Mouse (Mus musculus) C2C12 (cell line): ENCODE measurements around the gene Rufy1. TPM values are rescaled to one million over a fixed set of nuclear protein-coding genes. Genes with fewer than 3 reads are reported as not detected.
A peak's percentile ranks its signal among the peaks of the same experiment; 100 is the strongest.
"Not testable (repeated sequence)": the region's sequence is repeated elsewhere in the genome, so short reads cannot be mapped to it uniquely, and the experiment has no call there.

Source experiments
- H3K27me3 ChIP-seq: one replicate; pipeline ENCODE4 v1.6.1; 2011; ENCODE audit not compliant: control insufficient read depth, insufficient read depth, insufficient read length
- H3K36me3 ChIP-seq: one replicate; pipeline ENCODE4 v1.6.1; 2011; ENCODE audit not compliant: control insufficient read depth, insufficient read depth
- H3K4me3 ChIP-seq: one replicate; pipeline ENCODE4 v1.5.1; 2011; ENCODE audit warnings: mild to moderate bottlenecking, control low read depth; ENCODE audit not compliant: poor library complexity, insufficient read depth, severe bottlenecking
- H3K79me2 ChIP-seq: one replicate; pipeline ENCODE4 v1.6.1; 2011; ENCODE audit not compliant: control insufficient read depth, insufficient read depth
- H3K79me3 ChIP-seq: one replicate; pipeline ENCODE4 v1.6.1; 2011; ENCODE audit warnings: low read depth, control low read depth
- H3ac ChIP-seq: one replicate; pipeline ENCODE3; 2011; ENCODE audit warnings: low read depth; ENCODE audit not compliant: control insufficient read depth, insufficient read length
- CEBPB ChIP-seq: IDR thresholded peaks from one replicate; pipeline ENCODE4 v1.6.1; 2011; ENCODE audit warnings: low read depth, mild to moderate bottlenecking, control low read depth, moderate library complexity
- CTCF ChIP-seq: IDR thresholded peaks from one replicate; pipeline ENCODE4 v1.5.1; 2011; ENCODE audit not compliant: control insufficient read depth, insufficient read depth, insufficient read length
- FOSL1 ChIP-seq: IDR thresholded peaks from one replicate; pipeline ENCODE4 v1.8.0; 2011; ENCODE audit warnings: mild to moderate bottlenecking, low read length; ENCODE audit not compliant: poor library complexity, insufficient read depth, severe bottlenecking
- MAX ChIP-seq: IDR thresholded peaks from one replicate; pipeline ENCODE4 v1.6.1; 2011; ENCODE audit warnings: mild to moderate bottlenecking, control low read depth
- MYOD1 ChIP-seq: IDR thresholded peaks from one replicate; pipeline ENCODE4 v1.6.1; 2011; ENCODE audit warnings: low read depth; ENCODE audit not compliant: control insufficient read depth, insufficient read length
- MYOG ChIP-seq: IDR thresholded peaks from one replicate; pipeline ENCODE4 v1.6.1; 2011; ENCODE audit not compliant: control insufficient read depth, insufficient read length; ENCODE audit errors: extremely low read depth
- USF1 ChIP-seq: IDR thresholded peaks from one replicate; pipeline ENCODE4 v1.6.1; 2011; ENCODE audit warnings: low read depth, mild to moderate bottlenecking, control low read depth, moderate library complexity
- polyA plus RNA-seq: library from polyadenylated mRNA; unstranded; fragments of >200 nt; fragmentation: generic; extraction: Trizol; gene quantifications from one replicate; pipeline ENCODE4 v1.2.1, GENCODE M21; 2012; ENCODE audit warnings: missing spikeins

The Rufy1 gene
- polyA plus RNA-seq, 1 experiment, result 11.1 TPM

DNA sequence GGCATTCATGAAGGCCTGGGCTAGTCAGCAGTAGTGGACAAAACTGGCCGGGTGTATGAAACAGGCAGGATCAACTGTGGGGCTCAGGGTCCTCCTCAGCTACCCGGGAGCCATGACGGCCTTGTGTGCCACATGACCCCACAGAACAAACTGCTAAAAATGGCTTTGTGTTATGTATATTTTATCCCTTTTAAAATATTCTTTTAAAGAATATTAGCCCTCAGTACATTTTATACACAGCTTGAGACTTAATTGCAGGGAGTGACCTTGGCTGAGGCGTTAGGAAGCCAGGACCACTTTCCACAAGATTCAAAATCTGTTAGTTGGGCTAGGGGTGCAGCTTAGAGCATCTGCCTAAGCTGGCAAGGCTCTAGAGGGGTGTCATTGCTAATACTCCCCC lies 60.0 kb downstream of the Rufy1 start:
- Histone ChIP-seq H3K79me2 (no peaks in the 10 kb centered on the region), H3ac (no peak overlapping the region), H3K36me3 (no peaks in the 10 kb centered on the region), H3K79me3 (no peaks in the 10 kb centered on the region), H3K4me3 (no peak overlapping the region), H3K27me3 (no peaks in the 10 kb centered on the region)
- no peak for TF ChIP-seq MYOG
- no peak for TF ChIP-seq USF1
- no peak for TF ChIP-seq MAX
- TF ChIP-seq CTCF, result no peak
- no peak for TF ChIP-seq MYOD1
- TF ChIP-seq FOSL1, result no peak
- TF ChIP-seq CEBPB, result no peak

DNA sequence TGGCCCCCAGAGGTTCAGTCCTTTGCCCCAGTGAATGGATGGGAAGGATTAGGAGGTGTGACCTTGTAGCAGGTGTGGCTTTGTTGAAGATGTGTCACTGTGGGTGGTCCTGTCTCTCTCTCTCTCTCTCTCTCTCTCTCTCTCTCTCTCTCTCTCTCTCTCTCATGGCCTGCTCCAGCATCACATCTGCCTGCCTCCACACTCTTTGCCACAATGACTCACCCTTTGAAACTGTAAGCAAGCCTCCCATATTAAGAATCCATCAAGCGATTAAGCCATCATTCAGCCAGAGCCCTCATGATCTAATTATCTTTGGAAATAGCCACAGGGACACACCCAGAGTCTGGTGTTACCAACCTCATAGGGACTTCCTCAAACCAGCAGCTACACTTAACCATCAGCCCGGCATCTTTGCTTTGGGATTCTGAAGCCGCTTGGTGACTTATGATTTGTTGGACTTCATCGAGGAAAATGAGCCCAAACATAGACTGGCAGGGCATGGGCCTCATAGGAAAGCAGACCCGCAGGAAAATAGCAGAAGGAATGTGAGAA lies 61.5 kb downstream of the Rufy1 start:
- Histone ChIP-seq H3ac (no peak overlapping the region), H3K79me3 (no peaks in the 10 kb centered on the region), H3K27me3 (no peaks in the 10 kb centered on the region), H3K4me3 (no peak overlapping the region), H3K79me2 (no peaks in the 10 kb centered on the region), H3K36me3 (no peaks in the 10 kb centered on the region)
- no peak for TF ChIP-seq MYOG
- TF ChIP-seq CEBPB, result no peak
- no peak for TF ChIP-seq CTCF
- TF ChIP-seq MYOD1, result peak; percentile 55
- no peak for TF ChIP-seq USF1
- TF ChIP-seq FOSL1, result peak; percentile 53
- TF ChIP-seq MAX, result peak; percentile 45

DNA sequence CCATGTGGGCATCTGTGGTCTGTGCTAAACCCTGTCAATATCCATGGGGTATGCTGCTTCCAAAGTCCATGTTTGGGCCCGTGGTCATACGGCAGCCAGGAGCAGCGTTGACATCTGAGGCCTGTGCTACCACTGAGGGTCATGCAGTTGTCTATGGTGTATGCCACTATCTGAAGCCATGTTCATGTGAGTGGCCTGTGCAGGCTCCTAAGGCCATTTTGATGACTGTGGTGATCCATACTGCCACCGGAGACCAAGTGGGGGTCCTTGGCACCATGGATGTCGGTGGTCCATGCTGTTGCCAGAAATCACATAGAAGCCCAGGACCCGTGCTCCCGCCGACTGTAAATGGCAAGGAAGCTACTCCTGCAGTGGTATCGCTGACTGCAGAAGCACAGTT lies 63.4 kb downstream of the Rufy1 start:
- Histone ChIP-seq H3K4me3 (no peak overlapping the region), H3K79me3 (no peaks in the 10 kb centered on the region), H3ac (no peak overlapping the region), H3K27me3 (no peaks in the 10 kb centered on the region), H3K36me3 (no peaks in the 10 kb centered on the region), H3K79me2 (no peaks in the 10 kb centered on the region)
- TF ChIP-seq MYOG (no peak), FOSL1 (no peak), CTCF (no peak), MAX (no peak), MYOD1 (no peak), USF1 (no peak), CEBPB (no peak)

DNA sequence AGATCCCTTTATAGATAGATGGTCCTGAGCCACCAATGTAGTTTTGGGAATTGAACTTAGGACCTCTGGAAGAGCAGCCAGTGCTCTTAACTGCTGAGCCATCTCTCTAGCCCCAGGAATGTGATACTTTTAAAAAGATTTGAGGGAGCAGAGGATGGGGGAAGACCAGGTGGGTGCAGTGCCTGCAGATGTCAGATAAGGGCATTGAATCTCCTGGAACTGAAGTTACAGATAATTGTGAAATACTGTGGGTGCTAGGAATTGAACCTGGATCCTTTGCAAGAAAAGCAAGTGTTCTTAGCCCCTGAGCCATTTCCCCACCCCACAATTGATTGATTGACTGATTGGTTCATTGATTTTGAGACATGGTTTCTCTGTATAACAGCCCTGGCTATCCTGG lies 65.6 kb downstream of the Rufy1 start:
- Histone ChIP-seq H3K27me3 (peaks cover 3% of the 10 kb centered on the region), H3K79me2 (no peaks in the 10 kb centered on the region), H3K36me3 (no peaks in the 10 kb centered on the region), H3K4me3 (no peak overlapping the region), H3ac (no peak overlapping the region), H3K79me3 (no peaks in the 10 kb centered on the region)
- TF ChIP-seq MYOD1, result no peak
- TF ChIP-seq MAX, result no peak
- TF ChIP-seq CTCF, result no peak
- no peak for TF ChIP-seq USF1

DNA sequence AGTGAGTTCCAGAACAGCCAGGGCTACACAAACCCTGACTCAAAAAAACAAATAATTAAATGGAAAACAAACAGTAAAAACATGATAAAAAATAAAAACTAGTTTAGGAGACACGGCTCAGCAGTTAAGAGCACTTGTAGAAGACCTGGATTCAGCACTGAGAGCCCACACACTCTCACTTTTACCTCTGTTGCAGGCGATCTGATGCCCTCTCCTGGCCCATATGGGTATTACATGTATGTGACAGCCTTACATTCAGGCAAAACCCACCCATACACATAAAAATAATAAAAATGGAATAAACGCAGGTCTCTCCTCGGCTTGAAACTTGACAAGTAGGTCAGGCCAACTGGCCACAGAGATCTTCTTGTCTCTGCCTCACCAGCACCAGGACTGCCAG lies 66.4 kb downstream of the Rufy1 start:
- no peaks in the 10 kb centered on the region for H3K79me3 ChIP-seq
- no peak overlapping the region for H3K4me3 ChIP-seq
- no peak overlapping the region for H3ac ChIP-seq
- no peaks in the 10 kb centered on the region for H3K79me2 ChIP-seq
- H3K27me3 ChIP-seq, result peaks cover 4% of the 10 kb centered on the region
- no peaks in the 10 kb centered on the region for H3K36me3 ChIP-seq
- TF ChIP-seq CTCF (peak; percentile 41), USF1 (no peak), MYOD1 (no peak)

DNA sequence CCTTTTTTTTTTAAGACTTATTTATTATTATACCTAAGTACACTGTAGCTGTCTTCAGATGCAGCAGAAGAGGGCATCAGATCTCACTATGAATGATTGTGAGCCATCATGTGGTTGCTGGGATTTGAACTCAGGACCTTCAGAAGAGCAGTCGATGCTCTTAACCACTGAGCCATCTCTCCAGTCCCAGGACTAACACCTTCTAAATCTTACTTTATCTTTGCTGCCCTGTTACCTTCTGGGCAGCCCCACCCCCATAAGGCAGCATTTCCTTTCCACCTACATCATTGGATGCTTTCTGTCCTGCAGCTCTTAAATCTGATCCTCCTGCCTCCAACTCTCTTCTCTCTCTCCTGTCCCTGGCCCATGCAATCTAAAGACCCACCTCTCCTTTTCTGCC lies 69.6 kb downstream of the Rufy1 start:
- H3K79me3 ChIP-seq, H3K36me3 ChIP-seq, H3ac ChIP-seq, H3K4me3 ChIP-seq, H3K79me2 ChIP-seq: not testable (repeated sequence)
- peaks cover 34% of the 10 kb centered on the region for H3K27me3 ChIP-seq
